Mouse (Mus musculus) telencephalon, adult 2 months (tissue): ENCODE data around the gene Arhgef7.

ENCODE experiments used
- DNase-seq: peaks from one replicate; pipeline ENCODE4 v3.0.0-alpha.2; 2011; ENCODE audit warnings: low read depth, low spot score

Gene Arhgef7

DNA sequence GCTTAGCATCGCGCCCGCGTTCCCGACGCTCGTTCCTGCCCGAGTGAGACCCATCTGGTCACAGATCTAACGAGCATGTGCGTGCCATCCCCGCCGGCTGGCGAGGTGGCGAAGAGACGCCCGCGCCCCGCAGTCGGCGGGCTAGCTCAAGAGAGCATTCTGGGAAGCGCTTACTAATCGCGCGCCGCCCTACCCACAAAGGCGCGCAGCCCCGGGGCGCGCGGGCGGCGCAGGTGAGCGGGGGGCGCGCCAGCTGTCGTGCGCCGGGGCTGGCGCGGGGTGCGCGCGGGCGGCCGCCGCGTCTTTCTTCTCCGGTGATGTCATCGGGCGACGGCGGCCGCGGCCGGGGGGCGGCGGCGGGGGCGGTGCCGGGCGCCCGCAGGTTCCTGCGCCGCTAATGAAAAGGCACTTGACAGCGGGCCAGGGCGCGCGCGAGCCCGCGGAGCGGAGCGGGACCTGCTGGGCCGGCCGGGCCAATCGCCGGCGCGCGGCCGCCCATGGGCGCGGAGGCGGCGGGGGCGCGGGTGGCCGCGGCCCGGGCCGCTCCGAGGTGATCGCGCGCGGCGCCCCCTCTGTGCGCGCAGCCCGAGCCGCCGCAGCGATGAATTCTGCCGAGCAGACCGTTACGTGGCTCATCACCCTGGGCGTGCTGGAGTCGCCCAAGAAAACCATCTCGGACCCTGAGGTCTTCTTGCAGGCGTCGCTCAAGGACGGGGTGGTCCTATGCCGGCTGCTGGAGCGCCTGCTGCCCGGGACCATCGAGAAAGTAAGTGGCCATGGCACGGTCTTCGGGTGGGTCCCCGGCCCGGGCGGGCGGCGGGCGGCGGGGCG, at the start of gene Arhgef7:
Arhgef7 (plus strand) TSS at position 71 of the 831 bp plus-strand sequence.
- peak; percentile 77 for DNase-seq

GRCm38 (mm10) chr8:11684558-11684957, 43.0 kb upstream of the Arhgef7 start:
- no peak for DNase-seq

DNA sequence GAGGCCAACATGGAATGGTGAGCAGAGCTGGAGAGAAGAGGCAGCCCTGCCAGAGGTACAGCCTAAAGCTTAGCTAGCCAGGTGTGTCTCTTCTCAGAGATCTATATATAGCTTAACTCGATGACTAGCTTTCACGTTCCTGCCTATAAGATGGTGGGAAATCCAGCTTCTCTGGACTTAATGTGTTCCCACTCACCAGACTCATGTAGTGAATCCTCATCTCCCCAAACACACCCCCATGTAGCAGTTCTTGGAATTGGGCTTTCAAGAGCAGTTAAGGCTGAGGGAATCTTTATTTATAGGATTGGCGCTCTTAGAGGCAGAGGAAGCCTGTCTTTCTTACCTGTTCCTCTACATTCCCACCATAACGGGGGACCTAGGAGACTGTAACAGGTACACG, 40.3 kb upstream of the Arhgef7 start:
- peak; percentile 18 for DNase-seq

DNA sequence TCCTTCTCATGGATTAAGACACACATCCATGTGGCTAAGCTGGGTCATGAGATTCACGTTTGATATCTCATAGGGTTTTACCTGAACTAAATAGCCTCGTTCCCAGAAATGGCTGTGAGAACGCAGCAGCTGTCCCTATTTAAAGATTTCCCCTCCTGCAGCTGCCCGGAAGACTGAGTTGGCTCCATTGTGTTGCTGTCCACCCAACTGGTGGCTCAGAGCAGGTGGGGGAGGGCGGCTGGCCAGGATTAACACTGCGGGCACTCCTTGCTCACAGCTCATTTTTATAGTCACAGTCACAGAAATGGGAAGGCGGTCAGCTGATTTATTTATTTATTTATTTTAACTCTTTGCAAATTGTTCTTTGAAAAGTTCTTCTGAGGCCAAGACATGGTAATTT, 37.6 kb upstream of the Arhgef7 start:
- no peak for DNase-seq

DNA sequence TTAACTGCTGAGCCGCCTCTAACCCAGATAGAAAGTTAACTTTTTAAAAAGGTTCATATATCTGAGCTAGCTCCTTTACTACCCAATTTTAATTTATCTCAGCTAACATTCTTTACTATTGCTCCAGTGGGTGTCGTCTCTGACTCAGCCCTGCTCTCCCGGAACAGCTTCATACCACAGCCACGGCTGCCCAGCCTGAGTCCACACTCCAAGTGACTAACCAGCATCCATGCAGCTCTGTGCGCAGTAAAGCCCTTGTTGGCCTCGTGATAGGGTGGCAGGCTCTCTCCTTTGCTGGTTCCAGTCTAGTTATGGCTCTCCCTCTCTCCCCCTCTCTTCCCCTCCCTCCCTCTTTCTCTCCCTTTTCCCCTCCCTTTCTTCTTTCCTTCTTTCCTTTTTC, 36.2 kb upstream of the Arhgef7 start:
- DNase-seq, result peak; percentile 6

- DNase-seq, result no peak
Measured at GRCm38 (mm10) chr8:11691761-11692160, 35.8 kb upstream of the Arhgef7 start.

DNA sequence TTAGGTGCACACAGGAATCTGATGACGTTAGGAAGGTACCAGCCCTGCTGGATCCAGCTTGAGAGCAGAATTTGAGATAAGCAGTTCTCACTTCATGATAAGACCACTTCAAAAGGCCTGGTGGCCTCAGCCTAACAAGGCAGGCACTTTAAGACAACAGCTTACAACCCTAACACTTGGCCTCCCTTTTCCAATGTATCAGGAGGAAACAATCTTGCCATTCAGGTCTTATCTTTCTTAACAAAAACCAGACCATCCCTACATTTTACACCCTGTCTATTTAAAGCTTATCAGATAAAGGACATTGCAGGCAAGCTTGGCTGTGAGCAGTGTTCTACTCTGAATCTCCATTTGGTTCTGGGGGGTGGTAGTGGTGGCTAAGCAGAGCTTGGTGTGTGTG, 35.1 kb upstream of the Arhgef7 start:
- DNase-seq, result no peak

DNA sequence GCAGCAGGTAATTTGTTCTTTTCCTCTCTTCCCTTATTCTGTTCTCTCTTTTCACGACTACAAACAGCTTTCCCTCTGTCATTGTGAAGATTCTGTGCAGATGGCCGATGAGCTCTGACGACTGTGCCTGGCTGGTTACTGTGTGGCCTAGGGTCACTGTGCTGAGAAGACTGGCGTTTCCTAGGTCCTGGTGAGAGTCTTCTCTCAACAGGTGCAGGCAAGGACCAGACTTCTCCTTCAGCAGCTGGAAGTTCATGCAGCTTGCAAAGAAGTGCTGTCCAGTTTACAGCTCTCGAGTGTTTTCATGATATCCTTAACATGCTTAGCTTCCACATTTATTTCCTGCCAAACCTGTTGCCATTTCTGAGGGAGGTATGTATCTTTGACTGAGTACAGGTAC, 33.5 kb upstream of the Arhgef7 start:
- DNase-seq, result no peak

DNA sequence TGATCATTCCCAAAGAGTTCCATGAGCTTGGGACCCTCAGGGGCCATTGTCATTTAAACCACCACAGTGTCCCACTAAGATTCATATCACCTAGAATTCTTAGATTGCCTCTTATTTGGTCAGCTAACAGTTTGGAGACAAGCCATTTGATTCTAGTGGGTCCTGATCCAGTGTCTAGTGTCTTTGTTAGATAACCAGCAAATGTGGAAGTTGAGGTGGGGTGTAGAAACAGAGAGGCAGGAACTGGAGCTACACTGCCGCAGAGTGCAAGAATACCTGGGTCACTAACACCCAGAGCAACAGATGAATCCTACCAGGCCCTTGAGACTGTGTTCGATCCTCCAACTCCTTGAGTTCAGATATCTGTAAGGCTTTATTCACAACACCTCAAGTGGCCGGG, 31.3 kb upstream of the Arhgef7 start:
- DNase-seq, result no peak

GRCm38 (mm10) chr8:11697467-11697866, 30.1 kb upstream of the Arhgef7 start:
- DNase-seq, result no peak

GRCm38 (mm10) chr8:11699442-11700001, 28.0 kb upstream of the Arhgef7 start:
- DNase-seq, result no peak

DNA sequence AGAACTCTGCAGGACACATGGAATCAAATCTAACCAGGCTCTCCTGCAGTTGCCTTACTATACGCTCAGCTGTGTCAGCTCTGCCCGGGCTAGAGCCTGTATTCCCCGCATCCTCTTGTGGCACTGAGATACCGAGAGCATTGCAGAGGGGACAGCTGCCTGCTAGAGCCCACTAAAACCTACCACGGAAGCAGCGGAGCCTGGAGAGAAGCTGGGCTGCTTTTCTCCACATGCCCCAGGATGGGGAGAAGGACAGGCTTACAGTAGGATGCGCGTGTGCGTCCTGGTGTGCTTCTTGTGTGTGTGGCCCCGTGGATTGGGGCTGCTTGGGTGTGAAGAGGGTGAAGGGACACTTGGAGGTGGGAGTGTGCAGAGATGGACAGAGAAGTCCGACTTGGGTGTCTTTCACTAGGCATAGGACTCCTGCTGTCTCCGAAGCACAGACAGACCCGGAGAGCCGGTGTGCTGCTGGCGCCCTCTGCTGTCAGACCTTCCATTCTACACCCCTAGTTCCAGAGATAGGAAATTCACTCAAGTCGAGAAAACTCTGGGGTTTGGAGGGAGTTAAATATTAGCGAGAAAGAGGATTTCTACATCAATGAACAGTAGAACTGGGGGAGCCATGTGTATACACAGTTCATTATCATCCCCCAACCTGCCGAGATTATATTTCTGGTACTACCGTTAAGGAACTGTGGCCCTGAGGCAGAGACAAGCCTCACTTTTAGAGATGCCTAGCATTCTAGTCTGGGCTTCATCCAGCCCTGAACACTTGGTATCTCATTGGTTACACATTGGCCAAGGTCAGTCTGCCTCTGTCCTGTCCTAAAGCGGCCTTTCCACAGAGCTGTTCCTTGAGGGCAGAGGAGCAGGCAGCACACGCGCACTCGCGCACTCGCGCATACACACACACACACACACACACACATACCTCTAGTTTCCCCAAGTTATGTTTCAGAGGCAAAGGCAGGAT, 27.2 kb upstream of the Arhgef7 start:
- DNase-seq, result peak; percentile 44

DNA sequence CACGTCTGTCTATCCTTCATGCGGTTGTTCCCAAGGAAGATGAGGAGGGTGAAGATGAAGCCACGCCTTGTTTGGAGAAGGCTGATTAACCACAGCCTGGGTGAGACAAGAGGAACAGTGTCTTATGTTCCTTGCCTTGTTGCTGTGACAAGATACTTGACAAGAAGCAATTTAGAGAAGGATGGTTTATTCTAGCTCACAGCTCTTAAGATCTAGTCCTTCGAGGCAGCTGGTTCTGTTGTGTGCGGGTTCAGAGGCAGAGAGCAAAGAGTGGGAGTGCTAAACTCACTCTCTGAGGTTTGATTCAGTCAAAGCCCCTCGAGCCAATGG, 26.5 kb upstream of the Arhgef7 start, which contains the start of gene 1700016D06Rik:
1700016D06Rik (minus strand) TSS at position 31 of the 330 bp plus-strand sequence.
- no peak for DNase-seq

- DNase-seq, result no peak
Measured at GRCm38 (mm10) chr8:11701428-11701827, 26.1 kb upstream of the Arhgef7 start.

GRCm38 (mm10) chr8:11703789-11704188, 23.7 kb upstream of the Arhgef7 start:
- DNase-seq, result no peak

GRCm38 (mm10) chr8:11704716-11705420, 22.7 kb upstream of the Arhgef7 start:
- DNase-seq, result no peak

DNA sequence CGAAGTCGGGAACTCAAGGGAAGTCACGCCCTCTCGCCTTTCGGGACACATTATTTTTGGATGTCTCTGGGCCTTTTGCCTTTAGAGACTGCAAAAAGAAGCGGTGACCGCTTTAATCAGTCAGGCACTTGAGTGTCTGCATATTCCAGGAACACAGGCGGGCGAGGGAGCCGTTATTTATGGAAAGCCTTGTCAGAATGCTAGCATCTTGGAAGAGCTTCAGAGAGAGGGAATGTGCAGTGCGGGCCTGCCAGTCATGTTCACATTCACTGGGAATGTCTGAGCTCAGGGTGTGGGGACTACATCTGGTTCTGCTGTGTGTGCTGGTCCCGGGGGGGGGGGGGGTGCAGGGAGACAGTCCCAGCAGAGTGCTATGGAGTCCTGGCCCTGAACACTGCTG, 21.7 kb upstream of the Arhgef7 start:
- peak; percentile 64 for DNase-seq

DNA sequence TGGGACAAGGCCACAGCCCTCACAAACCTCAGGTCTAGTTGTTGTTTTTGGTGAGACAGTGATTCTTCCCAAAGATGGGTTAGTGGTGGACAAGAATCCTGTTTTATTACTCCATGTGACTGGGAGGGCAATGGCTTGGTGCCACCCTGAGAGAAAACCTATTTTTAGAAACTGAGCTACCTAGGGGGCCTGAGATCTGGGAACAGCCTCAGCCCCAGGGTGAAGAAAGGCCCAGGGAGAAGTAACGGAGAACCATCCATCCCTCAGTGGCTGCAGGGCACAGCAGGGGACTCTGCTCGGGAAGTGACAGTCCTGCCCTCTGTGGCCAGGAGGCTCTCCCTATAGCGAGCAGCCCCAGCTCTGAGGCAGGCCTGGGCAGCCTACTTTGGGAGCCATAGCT, 19.8 kb upstream of the Arhgef7 start:
- no peak for DNase-seq

DNA sequence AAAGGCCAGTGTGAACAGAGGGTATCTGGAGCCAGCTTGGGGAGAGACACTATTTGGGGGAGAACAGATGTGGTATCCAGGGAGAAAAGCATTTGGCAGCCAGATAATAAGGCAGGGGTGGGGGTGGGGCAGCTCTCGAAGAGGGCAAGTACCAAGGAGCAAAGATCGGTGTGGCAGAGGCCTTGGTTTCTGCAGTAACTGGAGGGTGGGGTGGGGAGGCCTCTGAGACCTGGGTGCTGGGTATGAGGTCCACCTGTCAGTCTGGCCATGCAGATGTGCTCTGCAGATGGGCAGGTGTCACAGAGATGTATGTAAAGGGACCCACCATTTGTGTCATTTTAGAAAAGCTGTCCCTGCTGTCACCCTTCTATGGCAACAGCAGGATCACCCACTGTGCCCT, 18.7 kb upstream of the Arhgef7 start:
- DNase-seq, result no peak

GRCm38 (mm10) chr8:11709542-11709941, 18.0 kb upstream of the Arhgef7 start:
- no peak for DNase-seq

- DNase-seq, result no peak
Measured at GRCm38 (mm10) chr8:11710415-11710814, 17.1 kb upstream of the Arhgef7 start.

GRCm38 (mm10) chr8:11712244-11712643, 15.3 kb upstream of the Arhgef7 start:
- DNase-seq, result no peak
